Mouse (Mus musculus) 3134 (cell line): ENCODE results near the gene Acad9.
A peak's percentile ranks its signal among the peaks of the same experiment; 100 is the strongest.
"Not testable (repeated sequence)": the region's sequence is repeated elsewhere in the genome, so short reads cannot be mapped to it uniquely, and the experiment has no call there.

Experiments used
- DNase-seq: peaks from one replicate; pipeline ENCODE4 v3.0.0-alpha.2; 2011; ENCODE audit warnings: low spot score; ENCODE audit not compliant: insufficient read length; ENCODE audit errors: extremely low read depth

Gene Acad9

DNA sequence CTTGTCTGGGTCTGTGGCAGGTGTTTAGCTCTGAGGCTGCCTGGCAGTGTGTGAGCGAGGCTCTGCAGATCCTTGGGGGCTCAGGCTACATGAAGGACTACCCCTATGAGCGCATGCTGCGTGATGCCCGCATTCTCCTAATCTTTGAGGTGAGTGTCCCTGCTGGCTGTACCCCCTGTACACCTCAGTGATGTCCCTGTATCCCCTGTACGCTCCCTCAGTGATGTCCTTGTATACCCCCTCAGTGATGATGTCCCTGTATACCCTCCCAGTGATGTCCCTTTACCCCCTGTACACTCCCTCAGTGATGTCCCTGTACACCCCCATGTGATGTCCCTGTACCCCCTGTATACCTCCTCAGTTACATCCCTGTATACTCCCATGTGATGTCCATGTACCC, 19.6 kb downstream of the Acad9 start:
- no peak for DNase-seq

DNA sequence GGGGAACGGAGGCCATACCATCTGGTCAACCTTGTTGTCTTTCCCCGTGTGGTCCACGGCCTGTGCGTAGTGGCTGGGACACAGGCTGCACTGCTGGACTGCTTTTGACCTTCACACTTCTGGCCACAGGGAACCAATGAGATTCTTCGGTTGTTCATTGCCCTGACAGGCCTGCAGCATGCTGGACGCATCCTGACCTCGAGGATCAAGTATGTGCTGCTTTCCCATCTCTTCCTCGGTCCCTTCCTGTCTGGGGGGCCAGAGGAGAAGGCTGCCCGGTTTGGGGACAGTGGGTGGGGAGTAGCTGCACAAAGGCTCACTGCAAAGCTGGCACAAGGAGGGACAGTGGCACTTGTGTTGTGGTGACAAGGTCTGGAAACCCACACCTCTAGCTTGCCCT, 21.8 kb downstream of the Acad9 start:
- DNase-seq = no peak

DNA sequence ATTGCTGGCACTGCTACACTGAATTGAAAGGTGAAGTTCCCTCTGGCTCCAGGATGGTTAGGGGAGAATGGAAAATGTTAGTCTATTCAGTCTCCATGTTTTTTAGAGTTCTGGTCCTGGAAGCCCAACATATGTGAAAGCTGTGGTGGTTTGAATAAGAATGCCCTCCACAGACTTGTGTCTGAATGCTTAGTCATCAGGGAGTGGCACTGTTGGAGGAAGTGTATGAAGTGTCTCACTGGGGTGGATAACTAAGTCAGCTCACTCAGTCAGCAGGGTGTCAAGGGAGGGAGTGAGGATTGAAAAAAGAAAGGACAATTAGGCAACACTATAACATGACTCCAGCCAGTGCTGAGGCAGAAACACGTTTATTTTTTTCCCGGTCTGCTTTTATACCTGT, 29.6 kb downstream of the Acad9 start:
- DNase-seq = peak; percentile 47

GRCm38 (mm10) chr3:36116076-36116475, 50.3 kb downstream of the Acad9 start:
- peak; percentile 5 for DNase-seq

GRCm38 (mm10) chr3:36119684-36120548, 54.1 kb downstream of the Acad9 start:
- no peak for DNase-seq

DNA sequence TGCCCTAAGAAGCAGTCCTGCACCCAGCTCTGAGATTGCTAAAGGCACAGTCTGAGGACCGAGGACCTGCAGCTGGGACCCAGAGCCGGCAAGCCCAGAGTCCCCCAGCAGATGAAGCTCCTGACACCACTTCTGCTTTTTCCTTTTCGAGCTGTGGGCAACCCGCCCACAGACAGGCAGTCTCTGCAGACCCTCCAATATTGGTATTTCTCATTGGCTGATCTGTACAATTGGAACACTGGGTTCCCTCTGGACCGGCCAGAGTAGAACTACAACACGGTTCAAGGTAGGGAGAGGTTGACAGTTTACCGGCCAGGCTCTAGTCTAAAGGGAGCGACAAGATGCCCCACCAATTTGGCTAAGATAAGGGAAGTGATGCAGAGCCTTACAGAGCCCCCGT, 60.4 kb downstream of the Acad9 start:
- DNase-seq = not testable (repeated sequence)

GRCm38 (mm10) chr3:36136152-36136551, 70.4 kb downstream of the Acad9 start:
- DNase-seq = no peak

- DNase-seq = peak; percentile 21
Observed at GRCm38 (mm10) chr3:36137560-36137959, 71.8 kb downstream of the Acad9 start.

DNA sequence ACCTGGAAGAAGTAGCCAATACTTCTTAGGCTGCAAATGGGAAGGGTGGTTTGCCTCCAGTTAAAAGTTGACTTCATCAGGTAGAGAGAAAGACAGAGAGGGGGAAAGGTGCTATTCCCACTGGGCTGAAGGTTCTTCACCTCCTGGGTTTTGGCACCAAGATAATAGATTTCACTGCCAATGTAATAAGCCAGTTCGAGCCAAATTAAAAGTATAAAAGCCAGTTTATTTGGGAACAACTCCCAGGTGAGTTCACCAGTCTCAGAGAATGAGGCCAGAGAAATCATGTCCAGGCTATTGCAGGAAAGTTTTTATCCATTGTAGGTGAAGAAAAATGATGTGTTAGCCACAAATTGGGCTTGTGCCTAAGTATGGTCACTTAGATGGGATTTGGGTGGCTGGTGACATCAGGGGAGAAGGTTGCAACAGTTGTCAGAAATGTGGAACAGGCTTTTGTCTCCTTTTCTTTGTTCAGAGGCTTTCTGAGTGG, 72.4 kb downstream of the Acad9 start:
- no peak for DNase-seq

- DNase-seq = no peak
Observed at GRCm38 (mm10) chr3:36138996-36139395, 73.2 kb downstream of the Acad9 start.
